Mouse (Mus musculus) bone marrow, adult 2 months (tissue): ENCODE measurements around the gene Klhl9.

Experiments used
- CTCF ChIP-seq: fragments of 200-500 bp; IDR thresholded peaks from 2 replicates; pipeline ENCODE4 v1.5.1; 2011; ENCODE audit warnings: low read length, control low read depth; ENCODE audit not compliant: control insufficient read depth, insufficient read depth
- POLR2A ChIP-seq: fragments of 200-500 bp; IDR thresholded peaks from 2 replicates; pipeline ENCODE4 v1.6.1; 2011; ENCODE audit warnings: low read depth, mild to moderate bottlenecking, control low read depth, low read length, borderline replicate concordance; ENCODE audit not compliant: control insufficient read depth

GRCm38 (mm10) chr4:88742771-88743371 lies 20.6 kb upstream of the Klhl9 start:
- no peak for TF ChIP-seq CTCF
- TF ChIP-seq POLR2A, result no peak
